Comparison of ENCODE assay signal across 8 mouse cellular contexts in the genomic region with DNA sequence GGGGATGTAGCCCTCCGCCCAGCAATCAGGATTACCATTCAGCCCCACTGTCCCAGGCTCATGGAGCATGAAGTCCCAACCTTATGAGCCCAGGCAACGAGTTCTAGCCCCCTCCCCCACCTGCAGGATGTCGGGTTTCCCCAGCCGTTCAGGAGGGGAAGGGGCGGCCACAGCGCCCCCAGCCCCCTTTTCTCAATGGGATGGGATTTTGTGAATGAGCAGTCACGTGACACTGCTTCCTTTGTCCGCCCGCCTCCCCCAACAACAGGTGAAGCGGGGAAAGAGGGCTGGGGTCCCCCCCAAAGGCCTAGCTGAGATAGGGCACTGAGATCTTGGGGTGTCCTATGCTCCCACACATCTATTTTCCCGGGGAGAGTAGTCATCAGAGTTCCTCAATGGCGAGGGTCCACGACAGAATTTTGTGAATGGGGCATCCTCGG. TPM values are rescaled to one million over a fixed set of nuclear protein-coding genes. Genes with fewer than 3 reads are reported as not detected.
DNase-seq lines count a peak whose midpoint lies in the region; ATAC-seq and TF ChIP-seq lines count a peak whose summit lies in the region.

No protein-coding gene starts in this region.

- peak in 1 of 2 experiments; percentile 32 for DNase-seq in left cerebral cortex, adult 2 months (ENCODE audit: extremely low spot score in 1 of 2, low spot score in 2 of 2)
- no peak for DNase-seq in left cerebral cortex, adult 18-20 months (ENCODE audit: low spot score in 2 of 2)
- DNase-seq in brain, embryonic 14.5 days (ENCODE audit: low read depth), result peak; percentile 78
- peak; percentile 37 for DNase-seq in right cerebral cortex, postnatal 14 days
- no peak for DNase-seq in spleen, postnatal 14 days (ENCODE audit: low spot score in 2 of 2)
- no peak for DNase-seq in urinary bladder, postnatal 10 days (ENCODE audit: low spot score)

- intact Hi-C loops in left cerebral cortex, adult 2 months (cut with DNase I), result no loop called here

- 0% methylated on average over 14 of the region's 14 CpGs for WGBS in limb, embryonic 15.5 days

- H3K4me2 ChIP-seq in limb, embryonic 15.5 days, result peak overlapping the region; percentile 88

- peak overlapping the region; percentile 94 for H3K27ac ChIP-seq in left cerebral cortex, adult 2 months
- peak overlapping the region; percentile 66 for H3K27ac ChIP-seq in embryonic fibroblast, embryonic 13.5 days (ENCODE audit: insufficient read depth, low read length)
- H3K27ac ChIP-seq in limb, embryonic 15.5 days, result no peak overlapping the region

- TF ChIP-seq CTCF in left cerebral cortex, adult 2 months (IDR thresholded peaks at IDR 0.05), result no peak
- no peak for TF ChIP-seq CTCF in brain, embryonic 14.5 days (IDR thresholded peaks at IDR 0.05; ENCODE audit: borderline replicate concordance, extremely low read depth, insufficient read depth, insufficient read length)
- no peak for TF ChIP-seq CTCF in embryonic fibroblast, embryonic 13.5 days (IDR thresholded peaks at IDR 0.05; ENCODE audit: borderline replicate concordance, insufficient read depth, low read length)

- H3K27me3 ChIP-seq in limb, embryonic 15.5 days, result peaks cover 32% of the 10 kb centered on the region

- no peaks in the 10 kb centered on the region for H3K9me3 ChIP-seq in limb, embryonic 15.5 days

- H3K4me1 ChIP-seq in embryonic fibroblast, embryonic 13.5 days (ENCODE audit: control insufficient read depth, insufficient read depth, low read length), result peaks cover 9% of the 10 kb centered on the region
- H3K4me1 ChIP-seq in limb, embryonic 15.5 days, result peaks cover 48% of the 10 kb centered on the region

- no peak for ATAC-seq in limb, embryonic 15.5 days (ENCODE audit: insufficient number of reproducible peaks, low FRiP score, low TSS enrichment, low read depth)

- H3K9ac ChIP-seq in limb, embryonic 15.5 days, result peak overlapping the region; percentile 50

- H3K36me3 ChIP-seq in limb, embryonic 15.5 days, result peaks cover 17% of the 10 kb centered on the region

- H3K4me3 ChIP-seq in left cerebral cortex, adult 2 months, result peak overlapping the region; percentile 83
- H3K4me3 ChIP-seq in embryonic fibroblast, embryonic 13.5 days (ENCODE audit: insufficient read depth, low read length), result peak overlapping the region; percentile 84
- peak overlapping the region; percentile 67 for H3K4me3 ChIP-seq in limb, embryonic 15.5 days

- TF ChIP-seq POLR2A in brain, embryonic 14.5 days (IDR thresholded peaks at IDR 0.05; ENCODE audit: borderline replicate concordance, extremely low read depth, insufficient read depth, insufficient read length, poor library complexity, severe bottlenecking), result no peak
- no peak for TF ChIP-seq POLR2A in embryonic fibroblast, embryonic 13.5 days (IDR thresholded peaks at IDR 0.05; ENCODE audit: low read depth, low read length)

RNA-seq across cellular contexts. Expression of gene Ggn, which starts 1.2 kb away (rescaled TPM):
- total RNA-seq in left cerebral cortex, adult 2 months (2021), result 1 to 10 TPM; 1.4 to 1.8 TPM
- 1 to 10 TPM; 1.6 to 1.9 TPM for total RNA-seq in left cerebral cortex, adult 18-20 months (2021)
- 0.38 and 0.85 TPM in 2 replicates for polyA plus RNA-seq in brain, embryonic 14.5 days (2012; rRNA removed)
- 1.2 and 1.3 TPM in 2 replicates for polyA plus RNA-seq in embryonic fibroblast, embryonic 13.5 days (2011; ENCODE audit: insufficient read length, low read depth, missing spikeins)
- 1.3 TPM in 2 replicates for polyA plus RNA-seq in limb, embryonic 15.5 days (2015; fragmentation: Nextera tagmentation; extraction: Ambion mirVana)

RNA-seq across cellular contexts. Expression of gene Spred3, which starts 1.4 kb away (rescaled TPM):
- total RNA-seq in left cerebral cortex, adult 2 months (2021), result 10 to 100 TPM; 56.0 to 59.3 TPM
- 10 to 100 TPM; 50.2 to 53.6 TPM for total RNA-seq in left cerebral cortex, adult 18-20 months (2021)
- polyA plus RNA-seq in brain, embryonic 14.5 days (2012; rRNA removed), result 29.0 and 35.6 TPM in 2 replicates
- polyA plus RNA-seq in embryonic fibroblast, embryonic 13.5 days (2011; ENCODE audit: insufficient read length, low read depth, missing spikeins), result 31.2 and 56.4 TPM in 2 replicates
- 2.4 and 3.1 TPM in 2 replicates for polyA plus RNA-seq in limb, embryonic 15.5 days (2015; fragmentation: Nextera tagmentation; extraction: Ambion mirVana)

RNA-seq across cellular contexts. Expression of gene Psmd8, which starts 11.7 kb away (rescaled TPM):
- 100 to 1,000 TPM; 128 to 132 TPM for total RNA-seq in left cerebral cortex, adult 2 months (2021)
- 100 to 1,000 TPM; 121 to 125 TPM for total RNA-seq in left cerebral cortex, adult 18-20 months (2021)
- 287 and 313 TPM in 2 replicates for polyA plus RNA-seq in brain, embryonic 14.5 days (2012; rRNA removed)
- 374 and 478 TPM in 2 replicates for polyA plus RNA-seq in embryonic fibroblast, embryonic 13.5 days (2011; ENCODE audit: insufficient read length, low read depth, missing spikeins)
- 254 and 271 TPM in 2 replicates for polyA plus RNA-seq in limb, embryonic 15.5 days (2015; fragmentation: Nextera tagmentation; extraction: Ambion mirVana)

RNA-seq across cellular contexts. Expression of gene Fam98c, which starts 12.8 kb away (rescaled TPM):
- total RNA-seq in left cerebral cortex, adult 2 months (2021), result 10 to 100 TPM; 34.3 to 38.3 TPM
- total RNA-seq in left cerebral cortex, adult 18-20 months (2021), result 10 to 100 TPM; 33.8 to 40.2 TPM
- 21.1 and 28.2 TPM in 2 replicates for polyA plus RNA-seq in brain, embryonic 14.5 days (2012; rRNA removed)
- polyA plus RNA-seq in embryonic fibroblast, embryonic 13.5 days (2011; ENCODE audit: insufficient read length, low read depth, missing spikeins), result 5.5 and 5.9 TPM in 2 replicates
- 19.7 and 22.1 TPM in 2 replicates for polyA plus RNA-seq in limb, embryonic 15.5 days (2015; fragmentation: Nextera tagmentation; extraction: Ambion mirVana)

RNA-seq across cellular contexts. Expression of gene Rasgrp4, which starts 34.2 kb away (rescaled TPM):
- total RNA-seq in left cerebral cortex, adult 2 months (2021), result 1 to 10 TPM; 1.2 to 1.4 TPM
- 1 to 10 TPM; 1.4 TPM for total RNA-seq in left cerebral cortex, adult 18-20 months (2021)
- 2.7 and 3.9 TPM in 2 replicates for polyA plus RNA-seq in brain, embryonic 14.5 days (2012; rRNA removed)
- not detected in 2 replicates for polyA plus RNA-seq in embryonic fibroblast, embryonic 13.5 days (2011; ENCODE audit: insufficient read length, low read depth, missing spikeins)
- 0.84 and 1.1 TPM in 2 replicates for polyA plus RNA-seq in limb, embryonic 15.5 days (2015; fragmentation: Nextera tagmentation; extraction: Ambion mirVana)

Comparison
In these comparisons a context has a peak if more than half of its experiments do, and no peak if none do; other contexts are left out.
1. DNase-seq: peak in brain, embryonic 14.5 days (single experiment) and right cerebral cortex, postnatal 14 days (single experiment); none in left cerebral cortex, adult 18-20 months (0 of 2), spleen, postnatal 14 days (0 of 2) and urinary bladder, postnatal 10 days (single experiment).
2. Peak in every context shown above with its lines, with median percentiles within 50 percentile points of each other: H3K4me3 ChIP-seq.